Mouse (Mus musculus): Measurements from ENCODE around the gene Map3k3.

DNA sequence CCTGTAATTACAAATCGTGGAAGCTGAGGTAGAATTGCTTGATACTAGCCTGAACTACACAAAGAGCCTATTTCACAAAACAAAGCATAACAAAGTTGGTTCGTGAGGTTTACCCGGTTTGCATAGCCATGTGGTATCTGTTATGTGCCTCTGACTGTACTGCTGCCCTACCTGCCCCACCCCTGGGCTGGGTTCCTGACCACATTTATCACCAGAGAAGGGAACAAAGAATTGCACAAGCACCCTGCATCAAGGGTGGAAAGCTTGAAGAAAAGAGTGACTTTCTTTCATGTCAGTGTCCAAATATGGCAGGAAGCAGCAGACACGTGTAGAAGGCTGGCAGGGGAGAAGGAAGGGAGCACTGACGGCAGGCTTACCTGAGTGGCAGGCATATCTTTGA, 83.0 kb downstream of the Map3k3 start:
- TF ChIP-seq CTCF (conservative IDR thresholded peaks at IDR 0.05; ENCODE audit: insufficient read depth, insufficient read length, low read depth, low read length) (no peak), POLR2A (IDR thresholded peaks at IDR 0.05; ENCODE audit: low read depth, low read length) (no peak)

Data from kidney, adult 2 months (tissue).